Mouse (Mus musculus) small intestine, adult 2 months (tissue): Measurements from ENCODE around the gene Ikbke. TPM values are rescaled to one million over a fixed set of nuclear protein-coding genes. Genes with fewer than 3 reads are reported as not detected.

Experiments used
- H3K27ac ChIP-seq: fragments of 200-500 bp; 2 replicates; pipeline ENCODE4 v1.5.1; 2012; ENCODE audit warnings: low read depth, low read length, control low read depth, inconsistent platforms; ENCODE audit not compliant: insufficient read depth
- H3K27me3 ChIP-seq: fragments of 200-500 bp; 2 replicates; pipeline ENCODE4 v1.6.1; 2012; ENCODE audit warnings: mild to moderate bottlenecking, moderate library complexity, low read length, inconsistent platforms; ENCODE audit not compliant: control insufficient read depth, insufficient read depth
- H3K36me3 ChIP-seq: fragments of 200-500 bp; 2 replicates; pipeline ENCODE4 v1.6.1; 2012; ENCODE audit warnings: mild to moderate bottlenecking, low read length, control low read depth, inconsistent platforms; ENCODE audit not compliant: control insufficient read depth, insufficient read depth
- H3K4me1 ChIP-seq: fragments of 200-500 bp; 2 replicates; pipeline ENCODE4 v1.6.1; 2012; ENCODE audit warnings: low read length, inconsistent platforms, mixed read lengths; ENCODE audit not compliant: control insufficient read depth, insufficient read depth, insufficient read length
- H3K4me3 ChIP-seq: fragments of 200-500 bp; 2 replicates; pipeline ENCODE4 v1.5.1; 2012; ENCODE audit warnings: low read depth, mild to moderate bottlenecking, control low read depth, inconsistent platforms, low read length, moderate library complexity
- CTCF ChIP-seq: fragments of 200-500 bp; IDR thresholded peaks from 2 replicates; pipeline ENCODE4 v1.5.1; 2012; ENCODE audit warnings: low read depth, mild to moderate bottlenecking, control low read depth, inconsistent platforms, low read length, moderate library complexity, mixed read lengths; ENCODE audit not compliant: insufficient replicate concordance, insufficient read length; ENCODE audit errors: extremely low read depth
- POLR2A ChIP-seq: fragments of 200-500 bp; IDR thresholded peaks from 2 replicates; pipeline ENCODE4 v1.6.1; 2012; ENCODE audit warnings: low read depth, mild to moderate bottlenecking, control low read depth, inconsistent platforms, low read length, moderate library complexity
- WGBS: fragments of 180-500 bp; shearing (Covaris S2); methylation state at CpG from one replicate; pipeline ENCODE4 v1.1.7; 2018; 5-methylcytosine and 5-hydroxymethylcytosine counted together
- polyA plus RNA-seq: library from polyadenylated mRNA; depleted of rRNA; stranded (reverse); fragments of >200 nt; gene quantifications from 2 replicates; pipeline ENCODE4 v1.2.3, GENCODE M21; 2012

The Ikbke gene
- polyA plus RNA-seq, 1 experiment, result 43.9 TPM

DNA sequence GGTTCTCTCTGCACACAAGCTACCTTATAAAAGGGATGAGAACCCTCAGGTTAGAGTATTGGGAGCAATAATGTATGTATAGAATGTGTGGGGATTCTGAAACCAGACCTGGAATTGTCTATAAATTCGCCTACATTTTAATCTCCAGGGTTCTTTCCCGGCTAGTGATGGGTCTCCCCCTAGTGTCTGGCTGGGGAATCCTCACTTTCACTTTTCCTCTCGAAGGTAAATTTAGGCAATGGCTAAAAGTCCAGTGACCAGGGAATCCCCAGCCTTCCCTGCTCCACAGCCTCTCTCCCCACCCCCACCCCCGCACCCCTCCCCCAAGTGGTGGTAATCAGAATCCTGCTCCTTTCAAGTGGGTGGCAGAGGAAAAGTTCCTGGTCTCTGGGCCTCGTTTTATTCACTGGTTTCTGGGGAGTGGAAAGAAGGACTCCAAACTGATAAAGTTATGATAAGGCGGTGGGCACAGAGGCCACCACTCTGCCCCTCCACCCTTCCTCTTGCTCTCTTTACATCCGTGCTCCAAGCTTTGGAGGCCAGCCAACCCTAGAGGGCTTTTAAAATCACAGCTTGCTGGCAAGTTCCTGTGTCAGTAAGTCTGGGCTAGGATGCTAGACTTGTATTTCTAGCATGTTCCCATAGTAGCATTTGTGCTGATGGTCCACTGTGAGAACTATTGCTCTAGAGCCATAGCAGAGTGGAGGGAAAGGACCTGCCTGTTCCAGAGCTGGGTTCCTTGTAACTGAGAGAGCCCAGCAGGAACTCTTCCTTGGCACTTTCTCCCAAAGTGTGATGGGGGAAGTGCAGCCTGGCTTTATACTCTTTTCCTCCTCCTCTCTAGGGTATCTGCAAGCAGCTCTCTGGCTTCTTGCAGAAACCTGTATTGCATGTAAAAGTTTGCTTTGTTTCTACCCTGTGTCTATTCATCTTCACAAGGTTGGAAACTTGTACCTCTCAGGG lies 32.7 kb downstream of the Ikbke start:
- no peak overlapping the region for H3K4me3 ChIP-seq
- H3K27ac ChIP-seq, result no peak overlapping the region
- TF ChIP-seq CTCF (peak; percentile 44; the same call in 1 of the 2 replicates), POLR2A (no peak)
- peaks cover 3% of the 10 kb centered on the region for H3K4me1 ChIP-seq
- WGBS, result 4% methylated on average over 7 of the region's 7 CpGs
- H3K27me3 ChIP-seq, result peaks cover 9% of the 10 kb centered on the region
- no peaks in the 10 kb centered on the region for H3K36me3 ChIP-seq

DNA sequence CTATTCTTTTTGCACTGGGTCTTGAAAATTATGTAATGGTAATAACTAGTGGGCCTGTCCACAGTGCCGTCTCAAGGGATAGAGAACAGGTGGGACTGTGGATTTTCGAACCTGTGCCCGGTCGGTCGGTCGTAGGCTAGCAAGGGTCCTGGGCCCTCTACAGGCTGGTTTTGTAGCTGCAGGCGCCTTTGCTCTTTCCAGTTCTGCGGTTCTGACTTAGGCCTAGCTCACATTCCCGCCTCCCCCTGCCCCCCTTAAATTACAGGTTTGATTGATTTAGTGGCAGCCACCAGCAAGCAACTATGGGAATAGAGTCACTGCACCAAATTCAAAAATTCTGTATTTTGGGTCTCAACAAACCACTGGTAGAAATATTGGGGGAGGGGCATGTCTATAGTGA lies 33.5 kb downstream of the Ikbke start:
- 2% methylated on average over 9 of the region's 9 CpGs for WGBS
- H3K27ac ChIP-seq, result no peak overlapping the region
- TF ChIP-seq CTCF (peak; percentile 61; the same call in 1 of the 2 replicates), POLR2A (0 out of 2 replicates have a peak, but pooled peaks have one; percentile 33)
- H3K4me3 ChIP-seq, result peak overlapping the region; percentile 81
- no peaks in the 10 kb centered on the region for H3K36me3 ChIP-seq
- peaks cover 9% of the 10 kb centered on the region for H3K27me3 ChIP-seq
- H3K4me1 ChIP-seq, result peaks cover 3% of the 10 kb centered on the region

DNA sequence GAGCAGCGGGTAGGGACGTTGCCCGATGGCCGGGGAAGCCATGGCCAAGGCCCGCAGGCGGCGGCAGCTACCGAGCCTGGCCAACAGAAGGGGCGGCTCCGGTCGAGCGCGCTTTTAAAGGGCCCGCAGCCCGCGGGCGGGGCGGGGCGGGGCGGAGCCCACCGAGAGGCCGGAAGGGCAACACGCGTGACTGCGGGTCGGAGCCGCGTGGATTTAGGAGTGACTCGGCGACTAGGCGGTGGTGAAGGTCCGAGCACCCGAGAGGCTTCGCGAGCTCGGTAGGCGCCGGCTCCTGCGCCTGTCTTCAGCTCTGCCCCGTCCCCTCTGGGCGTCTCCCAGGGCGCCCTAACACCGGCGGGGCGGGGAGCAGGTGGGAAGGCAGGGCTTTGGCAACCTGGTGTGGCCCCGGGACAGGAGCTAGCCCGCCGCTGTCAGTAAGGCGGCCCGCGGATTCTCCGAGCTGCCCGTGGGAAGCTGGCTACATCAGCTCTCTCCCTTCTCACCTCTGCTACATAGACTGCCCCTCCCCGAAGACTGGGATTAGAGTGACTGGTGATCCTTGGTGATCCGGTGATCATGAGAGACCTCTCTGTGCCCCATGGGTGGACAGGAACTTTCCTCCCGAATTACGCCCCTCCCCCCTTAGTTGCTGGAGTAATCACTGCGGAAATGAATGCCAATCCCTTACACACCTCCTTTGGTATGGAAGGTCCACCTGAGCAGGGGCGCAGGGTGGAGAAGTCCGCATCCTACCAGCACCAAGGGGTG lies 34.1 kb downstream of the Ikbke start, which contains the start of gene Rassf5:
TSS of gene Rassf5 (minus strand) at position 170 of the 768 bp plus-strand sequence.
- peaks cover 3% of the 10 kb centered on the region for H3K4me1 ChIP-seq
- TF ChIP-seq CTCF (no peak), POLR2A (no peak)
- H3K36me3 ChIP-seq, result no peaks in the 10 kb centered on the region
- peaks cover 9% of the 10 kb centered on the region for H3K27me3 ChIP-seq
- H3K4me3 ChIP-seq, result peak within 1 kb of the TSS; percentile 81
- no peak within 1 kb of the TSS for H3K27ac ChIP-seq
- WGBS, result under 1% methylated on average over 59 of the region's 60 CpGs

- Histone ChIP-seq H3K27me3 (peaks cover 9% of the 10 kb centered on the region), H3K36me3 (no peaks in the 10 kb centered on the region), H3K4me3 (peak overlapping the region; percentile 81), H3K27ac (no peak overlapping the region), H3K4me1 (peaks cover 3% of the 10 kb centered on the region)
- TF ChIP-seq POLR2A, result no peak
- no peak for TF ChIP-seq CTCF
- 4% methylated on average over 57 of the region's 57 CpGs for WGBS
Measured at GRCm38 (mm10) chr1:131244536-131245088, 34.8 kb downstream of the Ikbke start.

DNA sequence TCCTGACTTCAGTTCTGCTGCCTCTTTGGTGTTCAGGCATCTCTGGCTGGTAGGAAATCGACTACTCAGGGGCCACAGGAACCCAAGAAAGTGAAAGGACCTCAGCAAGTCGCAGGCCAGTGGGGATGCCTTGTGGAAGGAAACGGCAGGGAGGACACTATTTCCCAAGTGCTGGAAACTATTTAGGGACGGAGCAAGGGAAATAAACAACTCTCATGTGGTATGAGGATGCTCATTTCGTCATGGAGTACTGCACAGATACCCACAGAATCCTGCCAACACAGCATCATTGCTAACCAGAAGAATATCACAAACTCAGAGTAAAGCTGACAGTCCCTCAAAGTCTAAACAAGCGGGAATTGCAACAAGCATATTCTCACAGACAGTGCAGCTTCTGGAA lies 36.5 kb downstream of the Ikbke start:
- TF ChIP-seq POLR2A (no peak), CTCF (no peak)
- 34% methylated on average over 6 of the region's 6 CpGs for WGBS
- H3K27ac ChIP-seq, result no peak overlapping the region

GRCm38 (mm10) chr1:131239576-131240193 lies 39.7 kb downstream of the Ikbke start:
- Histone ChIP-seq H3K27me3 (peaks cover 3% of the 10 kb centered on the region), H3K4me1 (peaks cover 2% of the 10 kb centered on the region), H3K27ac (no peak overlapping the region), H3K36me3 (no peaks in the 10 kb centered on the region), H3K4me3 (no peak overlapping the region)
- TF ChIP-seq CTCF, result no peak
- TF ChIP-seq POLR2A, result no peak
- WGBS, result 85% methylated on average over 12 of the region's 12 CpGs

More for the DNA sequence above, 36.5 kb downstream of the Ikbke start:
- Histone ChIP-seq H3K27me3 (peaks cover 9% of the 10 kb centered on the region), H3K4me1 (peaks cover 3% of the 10 kb centered on the region), H3K4me3 (no peak overlapping the region), H3K36me3 (no peaks in the 10 kb centered on the region)

- Histone ChIP-seq H3K36me3 (no peaks in the 10 kb centered on the region), H3K27me3 (no peaks in the 10 kb centered on the region), H3K27ac (no peak overlapping the region), H3K4me3 (no peak overlapping the region), H3K4me1 (no peaks in the 10 kb centered on the region)
- TF ChIP-seq POLR2A, result no peak
- no peak for TF ChIP-seq CTCF
- WGBS, result 54% methylated on average over 8 of the region's 8 CpGs
Measured at GRCm38 (mm10) chr1:131238931-131239381, 40.5 kb downstream of the Ikbke start.
